Mouse (Mus musculus) neural tube, embryonic 10.5 days (tissue): Measurements from ENCODE around the gene Tspan14.

Source experiments
- DNase-seq: peaks from one replicate; pipeline ENCODE4 v3.0.0-alpha.2; 2017; ENCODE audit warnings: low spot score; ENCODE audit errors: extremely low spot score

Gene Tspan14

GRCm38 (mm10) chr14:40919521-40919920 is 47.1 kb downstream of the Tspan14 start:
- no peak for DNase-seq

- DNase-seq, result no peak
Measured at GRCm38 (mm10) chr14:40918477-40918876, 48.1 kb downstream of the Tspan14 start.

- peak; percentile 94 for DNase-seq
Measured at GRCm38 (mm10) chr14:40917632-40918031, 49.0 kb downstream of the Tspan14 start.

GRCm38 (mm10) chr14:40916667-40917066 is 49.9 kb downstream of the Tspan14 start:
- no peak for DNase-seq

- DNase-seq, result no peak
Measured at GRCm38 (mm10) chr14:40915838-40916237, 50.8 kb downstream of the Tspan14 start.

- no peak for DNase-seq
Measured at GRCm38 (mm10) chr14:40914701-40915100, 51.9 kb downstream of the Tspan14 start.

GRCm38 (mm10) chr14:40913709-40914108 is 52.9 kb downstream of the Tspan14 start:
- DNase-seq, result no peak

GRCm38 (mm10) chr14:40911529-40911928 is 55.1 kb downstream of the Tspan14 start:
- no peak for DNase-seq

- no peak for DNase-seq
Measured at GRCm38 (mm10) chr14:40908763-40909162, 57.8 kb downstream of the Tspan14 start.

GRCm38 (mm10) chr14:40906770-40907169 is 59.8 kb downstream of the Tspan14 start:
- no peak for DNase-seq

- no peak for DNase-seq
Measured at GRCm38 (mm10) chr14:40905813-40906212, 60.8 kb downstream of the Tspan14 start.

GRCm38 (mm10) chr14:40902307-40903055 is 64.1 kb downstream of the Tspan14 start:
- DNase-seq, result no peak

- no peak for DNase-seq
Measured at GRCm38 (mm10) chr14:40900267-40900666, 66.3 kb downstream of the Tspan14 start.

- no peak for DNase-seq
Measured at GRCm38 (mm10) chr14:40897916-40898315, 68.7 kb downstream of the Tspan14 start.

- DNase-seq, result no peak
Measured at GRCm38 (mm10) chr14:40895681-40896080, 70.9 kb downstream of the Tspan14 start.

- DNase-seq, result peak; percentile 84
Measured at GRCm38 (mm10) chr14:40894576-40895247, 71.9 kb downstream of the Tspan14 start.

GRCm38 (mm10) chr14:40893884-40894283 is 72.7 kb downstream of the Tspan14 start:
- DNase-seq, result no peak

GRCm38 (mm10) chr14:40893196-40893595 is 73.4 kb downstream of the Tspan14 start, which contains the start of gene Sh2d4b:
Gene Sh2d4b (minus strand): TSS chr14:40893266.
- DNase-seq, result no peak

- DNase-seq, result no peak
Measured at GRCm38 (mm10) chr14:40892326-40892825, 74.2 kb downstream of the Tspan14 start.

GRCm38 (mm10) chr14:40891506-40891905 is 75.1 kb downstream of the Tspan14 start:
- no peak for DNase-seq

GRCm38 (mm10) chr14:40889704-40890103 is 76.9 kb downstream of the Tspan14 start:
- DNase-seq, result no peak

GRCm38 (mm10) chr14:40889181-40889580 is 77.4 kb downstream of the Tspan14 start:
- DNase-seq, result no peak
